Mouse (Mus musculus): ENCODE measurements at regions not wholly inside any gene's neighbourhood (a gene's known extent, or its start where the extent isn't known, plus 50 kb on each side); places are given as distances from the start of the nearest gene placed in this dataset.
A peak's percentile ranks its signal among the peaks of the same experiment; 100 is the strongest.

DNA sequence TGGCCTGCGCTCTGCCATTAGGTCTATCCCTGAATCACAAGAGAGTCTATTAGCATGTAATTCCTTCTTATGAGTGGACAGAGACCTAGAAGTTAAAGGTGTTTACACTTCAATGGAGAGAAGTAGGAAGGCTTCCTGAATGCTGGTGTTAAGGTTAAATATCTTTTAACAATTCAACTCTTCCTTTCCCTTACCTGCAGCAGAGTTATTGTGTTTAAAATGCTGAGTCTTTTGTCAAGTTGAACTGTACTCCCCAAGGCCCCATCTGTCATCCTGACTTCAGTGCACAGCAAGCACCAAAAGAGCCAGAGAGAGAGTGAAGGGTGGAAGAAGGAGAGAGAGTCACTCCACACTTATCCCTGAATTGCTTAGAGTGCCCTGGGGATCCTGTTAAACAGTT is 451.6 kb downstream of the Psat1 start:
- no peak for DNase-seq (ENCODE audit: low read depth, low spot score)

DNA sequence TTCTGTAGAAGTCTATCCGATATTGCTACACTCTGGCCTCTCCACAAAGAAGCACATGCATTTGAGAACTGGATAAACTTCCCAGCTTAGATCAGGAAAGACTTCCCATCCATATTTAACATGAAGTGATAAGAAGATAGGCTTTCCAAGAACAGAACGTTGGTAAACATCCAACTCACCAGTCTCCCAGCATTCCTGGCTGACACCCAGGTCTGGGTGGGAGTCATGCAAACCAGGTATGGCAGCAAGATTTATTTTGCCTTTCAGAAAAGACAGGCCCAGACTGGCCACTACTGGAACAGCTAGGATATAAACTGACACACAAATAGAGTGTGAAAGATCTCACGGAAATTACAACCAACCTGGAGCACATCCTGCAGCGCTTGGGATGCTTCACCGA is 459.6 kb downstream of the Psat1 start:
- DNase-seq (ENCODE audit: low read depth, low spot score) = no peak

DNA sequence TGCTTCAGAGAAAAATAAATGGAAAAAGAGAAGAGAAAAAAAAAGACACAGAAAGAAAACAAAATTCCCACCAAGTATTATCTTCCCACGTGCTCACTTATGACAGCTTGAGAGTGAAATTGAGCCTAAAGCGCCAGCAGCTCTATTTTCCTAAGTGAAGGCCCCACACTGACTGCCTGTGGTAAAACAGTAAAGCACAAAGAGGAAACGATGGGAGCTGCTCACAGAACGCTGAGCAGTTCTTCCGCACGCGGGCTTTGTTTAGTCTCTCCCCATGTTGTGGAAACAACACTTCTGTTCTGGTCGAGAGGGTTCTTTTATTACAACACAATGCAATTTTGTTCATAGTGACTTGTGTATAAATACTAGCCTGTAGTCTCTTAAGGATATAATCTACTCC is 465.5 kb downstream of the Psat1 start:
- DNase-seq (ENCODE audit: low read depth, low spot score) = no peak

DNA sequence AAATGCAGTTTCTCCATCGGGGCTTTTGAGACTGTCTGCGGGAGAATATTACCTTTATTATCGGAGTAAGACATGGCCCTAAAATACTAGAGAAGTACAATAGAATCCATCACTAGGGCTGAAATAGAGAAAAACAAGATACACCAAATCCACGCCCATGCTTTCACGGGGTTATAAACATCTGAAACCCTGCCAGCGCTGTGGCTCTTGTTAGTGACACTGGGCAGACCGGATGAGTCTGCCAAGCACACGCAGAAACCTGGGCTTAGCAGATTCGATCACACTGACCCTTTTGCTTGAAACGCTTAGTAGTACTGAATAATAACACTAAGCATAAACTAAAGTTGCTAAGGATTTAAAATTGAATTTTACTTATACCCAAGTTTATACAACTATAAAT is 477.6 kb downstream of the Psat1 start:
- no peak for DNase-seq (ENCODE audit: low read depth, low spot score)

DNA sequence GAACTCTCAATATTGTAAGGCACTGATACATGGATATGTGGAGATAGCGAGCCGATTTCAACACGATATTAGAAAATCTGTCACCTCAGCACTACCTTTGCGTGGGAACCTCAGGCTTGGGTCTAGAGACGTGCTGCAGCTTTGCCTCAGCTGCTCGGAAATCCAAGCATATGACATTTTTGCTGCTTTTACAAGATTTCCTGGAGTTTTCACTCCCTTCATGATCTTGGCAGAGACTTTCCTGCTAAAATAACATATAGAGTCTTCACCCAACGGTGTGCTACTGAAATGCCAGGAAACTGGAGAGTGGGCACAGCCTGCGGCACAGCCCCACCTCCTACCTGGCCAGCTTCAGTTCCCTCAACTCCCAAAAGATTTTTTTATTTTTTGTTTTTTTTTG is 480.4 kb downstream of the Psat1 start:
- DNase-seq (ENCODE audit: low read depth, low spot score) = no peak

DNA sequence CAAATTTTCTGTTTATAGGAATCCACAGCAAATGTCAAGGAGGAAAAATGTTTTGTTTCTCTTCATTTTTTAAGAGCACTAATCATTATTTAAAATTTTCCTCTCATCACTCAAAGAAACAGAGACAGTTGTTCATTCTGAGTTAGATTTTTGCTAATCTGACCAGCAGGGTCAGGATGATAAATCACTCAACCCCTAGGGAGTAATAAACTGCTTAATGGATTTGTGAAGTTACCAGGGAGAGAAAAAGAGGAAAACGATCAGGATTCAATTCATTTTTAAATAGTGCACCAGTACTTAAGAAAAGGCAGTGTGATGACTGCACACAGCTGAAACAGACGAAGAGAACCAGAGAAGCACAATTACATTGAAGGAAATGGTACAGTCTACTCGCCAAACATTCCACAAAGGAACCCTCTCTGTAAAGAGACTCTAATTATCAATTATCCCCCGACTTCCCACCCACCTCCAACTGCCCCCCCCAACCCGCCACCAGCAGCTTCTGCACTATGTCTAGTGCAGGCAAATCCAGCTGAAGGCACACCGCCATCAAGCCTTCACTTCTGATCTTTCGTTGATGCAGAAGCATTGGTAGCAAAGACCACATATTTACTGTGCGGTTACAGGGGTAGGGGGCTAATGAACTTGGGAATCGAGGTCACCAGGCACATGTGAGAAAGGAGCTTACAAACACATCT is 481.9 kb downstream of the Psat1 start:
- peak; percentile 77 for DNase-seq (ENCODE audit: low read depth, low spot score)

DNA sequence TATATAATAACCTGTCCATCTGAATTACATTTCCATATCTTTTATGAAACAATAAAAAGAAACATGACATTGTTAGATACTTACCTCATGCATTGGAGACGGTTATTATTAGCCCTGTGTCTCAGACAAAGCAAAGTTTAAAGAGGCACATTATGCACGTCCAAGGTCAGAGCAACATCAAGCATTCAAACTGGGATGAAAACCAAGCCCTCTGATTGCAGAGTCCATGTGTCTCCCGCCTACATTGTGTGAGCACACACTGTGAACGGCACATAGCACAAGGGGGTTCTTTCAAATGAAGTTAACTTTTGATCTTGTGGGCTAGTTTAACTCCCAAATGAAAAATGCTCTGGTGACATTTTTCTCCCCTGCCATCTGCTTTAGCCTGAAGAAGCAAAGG is 489.3 kb downstream of the Psat1 start:
- no peak for DNase-seq (ENCODE audit: low read depth, low spot score)

DNA sequence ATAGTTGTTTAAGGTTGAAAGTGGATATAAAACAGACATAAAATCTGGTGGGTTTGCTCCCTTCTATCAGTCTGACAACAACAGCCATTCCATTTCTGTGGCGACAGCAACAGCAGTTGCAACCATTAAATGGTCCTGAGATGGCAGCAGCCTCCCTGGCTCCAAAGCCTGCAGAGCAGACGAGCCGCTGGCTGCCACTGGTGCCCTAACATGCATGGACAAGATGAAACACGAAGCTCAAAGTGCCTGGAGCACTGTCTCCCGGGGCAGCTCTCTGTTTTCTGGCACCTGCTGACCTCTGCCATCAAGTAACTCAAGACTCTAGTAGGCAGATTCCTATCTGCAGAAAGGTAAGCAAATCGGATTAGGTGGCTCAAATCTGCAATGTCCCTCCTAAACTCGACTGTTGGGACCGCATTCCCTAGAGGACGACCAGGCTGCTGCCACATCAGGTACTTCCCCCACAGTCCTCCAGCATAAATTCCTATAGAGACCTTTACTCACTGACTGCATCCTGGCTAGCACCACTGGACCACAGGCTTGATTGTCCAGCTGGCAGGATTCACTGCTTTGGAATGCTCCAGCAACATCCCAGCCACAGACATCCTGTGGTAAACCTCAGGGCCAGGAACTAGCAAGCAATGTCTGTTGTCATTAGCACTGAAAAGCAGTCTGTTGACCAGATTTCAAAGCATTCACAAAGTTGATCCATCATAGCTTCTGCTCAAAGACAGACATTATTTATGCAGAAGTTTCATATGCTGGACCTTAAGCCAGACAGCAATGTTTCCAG is 490.0 kb downstream of the Psat1 start:
- peak; percentile 32 for DNase-seq (ENCODE audit: low read depth, low spot score)

DNA sequence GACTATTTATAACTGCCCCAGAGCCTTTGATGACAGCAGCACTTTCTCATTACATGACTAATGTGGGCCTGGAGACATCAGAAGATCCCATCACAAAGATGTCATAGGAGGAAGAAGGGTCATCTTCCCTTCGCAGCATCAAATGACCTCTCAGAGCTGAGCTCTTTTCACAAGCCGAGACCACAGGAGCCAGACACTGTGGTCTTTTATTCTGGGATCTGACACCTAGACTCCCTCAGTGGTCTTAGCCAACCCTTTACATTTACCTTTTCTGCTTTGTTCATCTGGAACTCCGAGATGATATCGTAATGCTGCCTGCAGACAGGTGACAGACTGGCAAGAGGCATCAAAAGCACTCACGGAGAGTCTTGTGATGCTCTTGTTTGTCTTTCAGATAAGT is 498.1 kb downstream of the Psat1 start:
- no peak for DNase-seq (ENCODE audit: low read depth, low spot score)

DNA sequence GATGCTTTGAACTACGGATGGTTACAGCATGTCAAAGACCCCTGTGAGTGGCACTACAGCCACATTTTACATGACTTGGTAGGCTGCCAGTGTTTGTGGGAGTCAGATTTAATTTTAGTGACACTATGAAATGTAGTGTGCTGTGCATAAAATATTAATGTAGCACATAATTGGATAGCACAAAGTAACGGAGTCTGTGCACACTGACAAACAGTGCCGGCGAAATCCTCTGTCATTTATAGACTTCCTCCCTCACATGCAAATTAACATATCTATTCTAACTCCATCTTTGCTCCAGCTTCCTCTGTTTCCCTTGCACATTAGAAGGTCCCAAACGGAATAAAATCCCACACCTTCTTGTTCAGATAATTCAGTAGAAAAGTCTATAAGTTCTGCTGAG is 515.3 kb downstream of the Psat1 start:
- no peak for DNase-seq (ENCODE audit: low read depth, low spot score)

DNA sequence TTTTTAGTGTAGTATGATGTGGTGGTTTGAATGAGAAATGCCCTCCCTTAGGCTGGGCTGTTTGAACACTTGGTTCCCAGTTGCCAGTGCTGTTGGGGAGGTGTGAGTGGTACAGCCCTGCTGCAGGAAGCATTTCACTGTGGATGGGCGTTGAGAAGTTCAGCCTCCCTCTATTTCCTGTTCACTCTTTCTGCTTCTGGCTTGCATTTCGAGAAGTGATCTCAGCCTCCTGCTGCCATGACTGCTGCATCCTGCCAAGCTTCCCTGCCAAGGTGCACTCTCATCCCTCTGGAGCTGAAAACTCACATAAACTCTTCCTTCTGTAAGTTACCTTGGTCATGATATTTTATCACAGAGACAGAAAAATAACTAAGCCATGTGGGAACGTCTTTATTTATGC is 525.8 kb downstream of the Psat1 start:
- no peak for DNase-seq (ENCODE audit: low read depth, low spot score)

DNA sequence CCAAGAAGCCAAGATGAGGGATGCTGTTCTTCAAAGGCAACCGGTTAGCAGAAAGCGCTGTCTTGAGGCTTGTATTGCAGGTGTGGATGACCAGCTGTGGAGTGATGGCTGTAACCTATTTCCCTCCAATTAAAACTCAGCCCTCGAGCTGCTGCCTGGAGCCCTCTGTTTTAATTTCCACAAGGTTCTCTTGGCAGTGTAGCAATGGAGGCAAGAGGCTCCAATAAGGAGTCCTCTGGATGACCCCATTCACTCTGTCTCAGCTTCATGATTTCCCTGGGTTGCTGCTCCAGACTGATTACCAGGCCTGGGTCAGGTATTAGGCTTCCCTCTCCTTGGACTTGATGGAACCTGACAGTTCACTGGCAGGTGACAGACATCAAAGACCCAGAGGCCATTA is 548.5 kb downstream of the Psat1 start:
- no peak for DNase-seq (ENCODE audit: low read depth, low spot score)

DNA sequence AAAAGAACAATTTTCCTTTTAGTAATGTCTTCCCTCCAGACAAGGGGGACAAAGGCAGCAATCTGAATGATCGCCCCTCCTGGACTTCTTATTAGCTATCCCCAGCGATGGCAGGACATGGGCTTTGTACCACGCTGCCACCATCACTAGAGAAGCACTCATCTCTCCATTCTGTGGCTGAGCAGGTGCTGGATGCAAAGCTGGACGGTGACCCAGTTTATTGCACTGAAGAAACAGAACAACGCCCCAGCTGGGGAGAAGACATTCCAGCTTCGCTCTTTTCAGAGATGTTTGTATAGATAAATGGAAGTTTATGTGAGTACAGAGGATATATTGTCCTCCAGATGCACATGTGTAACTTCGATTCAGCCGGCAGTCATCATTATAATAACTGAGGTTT is 575.5 kb downstream of the Psat1 start:
- DNase-seq (ENCODE audit: low read depth, low spot score) = no peak

DNA sequence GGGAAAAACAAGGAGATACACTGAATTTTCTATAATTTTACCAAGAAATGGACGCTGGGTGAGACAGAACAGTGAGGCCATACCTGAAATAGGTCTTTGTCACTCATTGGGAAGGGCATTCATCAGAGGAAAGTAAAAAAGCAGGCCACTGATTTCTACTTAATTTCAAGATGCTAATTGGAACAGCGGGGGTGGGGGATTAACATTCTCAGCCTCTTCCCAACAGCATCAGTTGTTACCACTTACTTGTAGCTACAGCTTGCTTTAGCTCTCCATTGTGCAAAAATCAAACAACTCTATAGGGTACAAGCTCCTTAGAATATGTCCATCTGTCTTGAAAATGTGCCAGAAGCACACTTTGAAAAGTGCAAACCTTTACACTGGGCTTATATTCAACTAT is 580.2 kb downstream of the Psat1 start:
- DNase-seq (ENCODE audit: low read depth, low spot score) = no peak

DNA sequence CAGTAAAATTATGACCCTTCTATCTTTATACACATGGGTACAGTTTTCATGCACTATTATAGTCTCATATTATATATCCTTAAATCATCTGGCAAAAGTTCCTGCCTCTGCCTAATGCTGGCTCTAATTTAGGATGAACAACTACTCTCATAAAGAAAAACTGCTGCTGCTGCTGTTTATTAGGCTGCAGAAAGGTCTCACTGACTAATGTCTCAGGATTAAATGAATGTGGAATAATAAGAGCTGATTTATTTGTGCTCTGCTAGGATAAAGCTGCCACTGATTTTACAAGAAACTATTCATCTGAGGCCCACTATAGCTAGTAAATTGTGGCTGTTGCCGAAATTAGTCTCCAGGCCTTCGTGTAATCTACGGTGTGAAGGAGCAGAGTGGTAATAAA is 590.0 kb downstream of the Psat1 start:
- no peak for DNase-seq (ENCODE audit: low read depth, low spot score)

DNA sequence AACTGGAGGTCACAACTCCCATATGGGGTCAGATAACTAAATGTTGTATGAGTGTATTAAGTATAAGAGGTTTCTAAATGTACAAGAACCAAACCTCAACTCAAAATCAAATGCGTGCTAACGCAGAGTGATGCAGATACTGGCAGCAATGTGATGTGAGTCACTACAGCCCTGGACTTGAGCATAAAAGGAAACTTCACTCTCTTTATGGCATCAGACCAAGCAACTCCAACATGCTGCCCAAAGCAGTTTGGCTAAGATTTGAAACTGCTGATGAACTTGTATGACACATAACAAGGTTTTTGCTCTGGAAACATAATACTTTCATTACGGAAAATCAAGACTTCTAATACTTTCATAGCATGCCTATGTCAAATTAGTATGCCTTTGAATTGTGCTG is 598.8 kb downstream of the Psat1 start:
- DNase-seq (ENCODE audit: low read depth, low spot score) = no peak

DNA sequence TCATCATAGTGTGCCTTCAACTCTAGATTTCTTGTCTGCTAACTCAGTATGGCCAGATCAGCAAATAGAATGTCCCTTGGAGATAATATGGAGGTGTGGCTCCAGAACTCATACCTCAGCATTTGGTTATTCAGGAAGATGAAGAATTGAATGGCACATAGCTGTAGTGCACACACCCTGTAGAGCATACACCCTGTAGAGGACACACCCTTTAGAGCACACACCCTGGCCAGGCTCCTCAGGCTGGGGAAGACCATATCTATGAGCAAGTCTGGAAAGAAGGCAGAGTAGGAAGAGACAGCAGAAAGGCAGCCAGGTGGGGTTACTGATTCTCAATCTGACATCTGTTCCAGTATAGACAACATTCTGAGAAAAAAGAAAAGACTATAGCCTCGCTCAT is 604.9 kb downstream of the Psat1 start:
- no peak for DNase-seq (ENCODE audit: low read depth, low spot score)

DNA sequence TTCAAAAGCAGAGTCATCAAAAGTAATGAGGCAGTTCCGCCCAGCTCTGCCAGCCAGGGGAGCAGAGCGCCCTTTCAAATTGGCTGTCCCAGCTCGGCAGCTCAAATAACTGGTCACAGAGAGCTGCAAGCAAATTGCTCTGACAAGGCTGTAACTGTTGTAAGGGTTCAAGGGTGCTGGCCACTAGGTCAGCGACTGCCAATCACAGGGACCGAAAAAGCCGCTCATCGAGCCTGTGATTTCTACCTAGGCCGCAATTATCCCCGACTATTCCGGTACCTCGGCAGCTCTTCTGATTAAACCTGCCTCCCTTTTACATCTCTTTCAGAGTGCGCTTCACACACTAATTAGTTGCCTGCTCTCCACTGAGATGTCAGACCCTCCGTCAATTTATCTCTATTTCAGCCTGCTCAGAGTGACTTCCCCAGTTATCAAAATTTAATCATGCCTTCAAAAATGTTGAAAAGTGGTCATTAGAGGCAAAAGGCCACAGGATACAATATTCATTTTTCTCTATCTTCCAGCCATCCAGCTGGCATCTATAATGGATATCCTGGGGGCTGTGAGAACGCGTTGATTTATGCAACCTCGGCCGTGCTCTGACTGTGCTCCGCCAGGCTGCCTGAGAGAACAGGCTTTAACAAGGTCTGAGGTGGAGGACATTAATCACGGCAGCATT is 606.7 kb downstream of the Psat1 start:
- DNase-seq (ENCODE audit: low read depth, low spot score) = peak; percentile 85

DNA sequence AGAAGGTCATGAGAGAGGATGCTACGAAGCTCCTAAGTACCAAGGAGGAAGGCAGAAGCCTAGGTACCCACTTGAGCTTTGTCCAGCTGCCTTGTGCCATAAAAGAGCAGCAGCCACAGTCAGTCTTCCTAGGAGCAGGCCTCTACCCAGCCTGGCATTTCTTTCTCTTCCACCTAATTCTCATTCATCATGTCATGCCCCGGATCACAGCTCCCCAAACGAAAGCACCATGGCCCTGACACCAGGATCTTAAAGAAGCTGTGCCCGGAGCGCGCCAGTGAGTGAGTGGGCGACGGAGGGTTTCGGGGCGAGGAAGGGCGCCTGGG is 607.2 kb downstream of the Psat1 start:
- no peak for DNase-seq (ENCODE audit: low read depth, low spot score)

DNA sequence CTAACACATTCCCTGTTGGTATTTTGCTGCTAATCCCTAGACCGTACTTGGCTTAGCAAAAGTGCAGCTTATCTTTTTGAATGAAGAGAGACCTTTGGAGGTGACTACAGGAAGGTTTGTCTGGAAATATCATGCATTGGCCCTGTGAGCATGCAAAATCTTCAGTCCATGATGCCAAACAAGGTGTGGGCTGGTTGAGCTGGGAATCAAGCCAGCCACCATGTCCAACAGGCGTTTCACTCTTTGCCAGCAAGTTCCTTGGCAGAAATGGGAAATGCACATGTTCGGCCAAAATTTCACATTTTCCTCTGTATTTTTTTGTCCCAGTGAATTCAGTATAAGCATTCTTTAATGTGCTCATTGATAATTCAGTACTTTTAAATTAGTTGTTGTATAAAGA is 617.0 kb downstream of the Psat1 start:
- no peak for DNase-seq (ENCODE audit: low read depth, low spot score)

DNA sequence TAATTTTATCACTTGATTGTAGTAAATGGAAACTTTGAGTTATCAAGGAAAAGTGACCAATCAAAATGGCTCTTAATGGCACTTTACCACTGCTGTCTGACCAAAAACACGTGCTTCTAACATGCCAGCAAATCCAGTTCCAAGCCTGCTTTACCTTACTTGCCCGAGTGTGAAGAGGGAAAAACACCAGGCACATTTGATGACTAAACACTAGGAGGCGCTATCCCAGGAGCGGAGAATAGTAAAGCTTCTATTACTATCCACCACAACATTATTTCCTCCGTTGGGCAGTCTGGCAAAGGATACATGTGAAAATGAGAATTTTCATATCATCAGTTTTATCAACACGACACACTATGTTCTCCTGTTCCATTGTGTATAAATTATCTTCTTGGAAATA is 647.7 kb downstream of the Psat1 start:
- peak; percentile 20 for DNase-seq (ENCODE audit: low read depth, low spot score)

DNA sequence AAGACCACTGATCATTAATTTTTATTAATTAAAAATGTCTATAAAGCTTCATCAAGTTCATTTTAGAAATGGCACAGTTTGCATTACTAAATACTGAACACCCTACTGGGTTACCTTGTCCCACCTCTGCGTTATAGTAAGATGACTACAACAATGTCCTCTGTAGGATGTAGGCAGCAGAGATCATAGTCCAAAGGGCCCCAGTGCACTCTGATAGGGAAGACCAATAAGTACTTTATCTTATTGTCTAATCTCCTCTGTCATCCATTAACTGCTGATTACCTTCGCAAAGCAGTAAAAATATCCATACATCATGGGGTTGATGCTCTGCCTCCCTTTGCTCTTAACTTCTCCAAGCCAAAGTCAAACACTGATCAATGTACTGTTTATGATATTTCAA is 662.1 kb downstream of the Psat1 start:
- no peak for DNase-seq (ENCODE audit: low read depth, low spot score)

DNA sequence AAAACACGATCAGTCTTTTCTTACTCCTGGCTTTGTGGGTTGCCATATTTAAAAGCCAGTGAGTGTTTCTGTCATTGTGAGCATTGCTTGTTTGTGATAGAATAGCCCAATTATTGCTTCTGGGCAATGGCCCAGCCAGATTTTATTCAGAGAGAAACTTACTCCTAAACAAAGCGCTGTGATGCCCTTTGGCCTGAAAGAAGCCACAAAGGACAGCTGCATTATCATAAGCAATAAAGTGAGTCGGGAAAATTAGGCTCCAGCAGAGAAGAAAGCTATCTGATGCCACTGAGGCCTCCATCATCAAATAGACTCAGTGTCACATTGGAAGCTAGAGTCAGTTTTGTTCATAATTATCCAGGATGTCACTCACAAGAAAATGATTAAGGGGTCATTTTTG is 644.9 kb upstream of the Tle4 start:
- DNase-seq (ENCODE audit: low read depth, low spot score) = no peak

All from mesoderm, embryonic 11.5 days (tissue).